Mouse (Mus musculus): ENCODE results near the gene Tmem108.

Tmem108 gene

GRCm38 (mm10) chr9:103720021-103720420 lies 41.6 kb downstream of the Tmem108 start:
- peak; percentile 91 for DNase-seq

DNA sequence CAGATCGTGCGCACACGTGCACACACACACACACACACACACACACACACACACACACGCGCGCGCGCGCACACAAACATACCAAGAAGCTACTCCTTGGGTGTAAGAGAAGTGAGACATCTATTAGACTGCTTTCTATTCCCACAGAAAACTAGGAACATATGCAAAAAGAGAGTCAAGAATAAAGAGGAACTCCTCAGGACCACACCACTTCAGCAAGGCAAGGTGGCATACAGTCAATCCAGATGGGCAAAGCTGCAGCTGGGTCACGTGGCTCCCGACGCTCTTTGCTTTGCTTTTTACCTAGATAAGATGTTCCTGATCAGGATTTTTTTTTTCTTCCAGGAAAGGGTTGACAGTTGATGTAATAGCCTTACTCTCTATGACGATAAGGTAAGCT lies 45.6 kb downstream of the Tmem108 start:
- no peak for DNase-seq

DNA sequence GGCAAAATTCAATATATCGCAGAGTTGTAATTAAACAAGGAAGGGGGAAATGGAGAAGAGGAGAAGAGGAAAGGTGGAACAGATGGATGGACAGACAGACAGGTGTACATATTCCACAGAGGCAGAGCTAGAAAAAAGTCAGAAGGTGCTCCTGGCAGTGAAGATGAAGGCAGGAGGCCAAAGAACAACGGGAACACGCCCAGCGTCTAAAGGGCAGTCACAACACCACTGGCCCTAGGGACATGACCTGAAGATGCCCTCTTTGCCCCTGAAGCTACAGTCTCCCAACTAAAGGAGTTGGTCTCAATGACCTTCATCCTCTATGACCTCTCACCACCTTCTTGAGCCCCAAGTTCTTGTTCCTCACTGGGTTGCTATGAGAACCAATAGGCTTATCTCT lies 46.3 kb downstream of the Tmem108 start:
- DNase-seq: no peak

- no peak for DNase-seq
Measured at GRCm38 (mm10) chr9:103713230-103713629, 48.4 kb downstream of the Tmem108 start.

- no peak for DNase-seq
Measured at GRCm38 (mm10) chr9:103712711-103713110, 48.9 kb downstream of the Tmem108 start.

DNA sequence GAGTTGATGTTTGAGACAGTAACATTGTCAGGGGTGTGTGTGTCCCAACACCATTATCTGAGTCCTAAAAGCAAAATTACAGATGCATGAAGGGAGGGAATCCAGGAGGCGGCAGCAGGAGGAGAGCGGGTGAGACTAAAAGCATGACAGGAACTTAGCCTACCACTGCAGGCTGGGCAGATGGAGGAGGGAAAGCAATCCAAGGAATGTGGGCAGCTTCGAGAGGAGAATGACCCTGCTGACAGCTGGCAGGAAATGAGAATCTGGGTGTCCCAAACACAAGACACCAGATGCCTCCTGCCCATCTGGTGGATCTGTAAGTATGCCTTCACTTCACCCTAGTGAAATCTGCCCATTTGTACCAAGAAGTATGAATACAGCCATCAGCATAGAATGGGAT lies 51.9 kb downstream of the Tmem108 start:
- peak; percentile 73 for DNase-seq

DNA sequence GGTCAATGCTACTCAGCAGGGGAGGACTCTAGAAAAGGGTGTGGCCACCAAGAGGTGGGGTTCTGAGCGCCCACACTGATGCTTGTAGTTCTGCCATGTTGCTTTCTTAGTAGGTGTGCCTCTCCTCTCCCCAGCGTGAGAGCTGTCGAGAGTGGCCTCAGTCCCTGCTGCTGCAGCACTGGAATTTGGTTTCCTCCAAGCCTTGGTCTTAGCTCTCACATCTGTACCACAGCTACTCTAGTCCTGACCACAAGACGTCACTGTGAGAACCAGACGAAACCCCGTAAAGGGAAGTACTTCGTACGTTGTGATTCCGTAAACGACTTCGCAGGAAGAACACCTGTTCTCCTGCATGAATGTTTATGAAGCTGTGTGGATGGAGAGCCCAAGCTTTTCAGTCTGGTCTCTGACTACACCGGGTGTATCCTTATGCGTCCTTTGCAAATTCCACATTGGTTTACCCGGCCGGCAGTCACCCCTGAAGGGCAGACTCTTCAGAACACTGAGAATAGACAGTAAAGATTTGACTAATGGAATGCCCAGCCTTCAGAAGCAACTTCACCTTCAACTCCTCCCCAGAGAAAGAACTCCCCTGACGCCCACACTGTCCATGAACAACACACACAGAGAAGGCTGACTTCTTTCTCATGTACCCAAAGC lies 53.0 kb downstream of the Tmem108 start:
- peak; percentile 80 for DNase-seq

- DNase-seq: peak; percentile 24
Measured at GRCm38 (mm10) chr9:103707857-103708256, 53.8 kb downstream of the Tmem108 start.

GRCm38 (mm10) chr9:103707000-103707790 lies 54.4 kb downstream of the Tmem108 start:
- peak; percentile 61 for DNase-seq

DNA sequence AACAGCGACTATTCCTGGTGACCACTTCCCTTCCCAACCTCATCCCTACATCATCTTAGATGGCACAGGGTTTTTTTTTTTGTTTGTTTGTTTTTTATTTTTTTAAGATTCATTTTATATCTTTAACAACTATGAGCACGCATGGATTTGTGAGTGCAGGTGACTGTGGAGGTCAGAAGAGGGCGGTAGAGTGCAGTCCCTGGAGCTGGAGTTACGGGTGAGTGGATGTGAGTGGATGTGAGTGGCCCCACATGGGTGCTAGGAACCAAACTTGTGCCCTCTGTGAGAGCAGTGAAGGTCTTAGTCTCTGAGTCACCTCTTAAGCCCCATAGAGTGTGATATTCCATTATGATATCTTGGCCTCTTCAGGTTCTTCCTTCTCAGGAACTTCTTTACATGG lies 55.9 kb downstream of the Tmem108 start:
- peak; percentile 61 for DNase-seq

DNA sequence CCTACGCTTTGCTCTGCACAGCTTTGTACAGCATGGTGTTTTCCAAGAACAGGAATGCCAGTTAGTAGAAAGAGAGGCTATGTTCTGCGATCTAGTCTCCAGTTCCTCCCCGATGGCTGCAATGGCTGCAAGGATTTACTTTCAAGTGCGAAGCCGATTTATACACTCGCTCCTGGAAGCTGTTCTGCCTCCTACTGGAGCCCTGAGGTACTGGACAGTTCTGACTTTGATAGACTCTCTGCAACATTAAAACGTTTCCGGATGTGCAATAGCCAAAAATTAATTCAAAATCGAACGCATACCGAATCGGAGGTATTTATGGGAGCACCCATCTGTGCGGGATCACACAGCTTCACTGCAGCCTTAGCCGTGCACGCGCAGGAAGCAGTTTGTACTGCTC lies 58.6 kb downstream of the Tmem108 start:
- no peak for DNase-seq

GRCm38 (mm10) chr9:103702452-103702851 lies 59.2 kb downstream of the Tmem108 start:
- DNase-seq: no peak

GRCm38 (mm10) chr9:103701448-103701847 lies 60.2 kb downstream of the Tmem108 start:
- no peak for DNase-seq

DNA sequence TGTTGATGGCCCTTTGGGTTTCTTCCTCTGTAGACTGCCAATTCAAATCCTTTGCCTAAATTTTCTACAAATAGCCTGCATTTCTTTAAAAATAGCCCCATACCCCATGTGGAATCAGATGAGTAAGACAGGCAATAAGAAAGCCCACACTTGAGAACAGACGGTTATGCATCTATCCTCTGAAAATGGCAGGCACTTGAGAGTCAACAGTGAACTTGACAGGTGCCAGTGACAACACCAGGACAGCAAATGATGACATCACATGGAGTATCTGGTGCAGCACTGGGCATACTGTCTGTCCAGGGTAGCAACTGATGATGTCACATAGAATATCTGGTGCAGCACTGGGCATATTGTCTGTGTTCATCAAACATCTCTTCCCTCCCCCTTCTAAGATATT lies 61.4 kb downstream of the Tmem108 start:
- DNase-seq: no peak

- no peak for DNase-seq
Measured at GRCm38 (mm10) chr9:103696967-103697366, 64.7 kb downstream of the Tmem108 start.

- peak; percentile 83 for DNase-seq
Measured at GRCm38 (mm10) chr9:103693826-103694225, 67.8 kb downstream of the Tmem108 start.

- peak; percentile 84 for DNase-seq
Measured at GRCm38 (mm10) chr9:103692699-103693098, 68.9 kb downstream of the Tmem108 start.

DNA sequence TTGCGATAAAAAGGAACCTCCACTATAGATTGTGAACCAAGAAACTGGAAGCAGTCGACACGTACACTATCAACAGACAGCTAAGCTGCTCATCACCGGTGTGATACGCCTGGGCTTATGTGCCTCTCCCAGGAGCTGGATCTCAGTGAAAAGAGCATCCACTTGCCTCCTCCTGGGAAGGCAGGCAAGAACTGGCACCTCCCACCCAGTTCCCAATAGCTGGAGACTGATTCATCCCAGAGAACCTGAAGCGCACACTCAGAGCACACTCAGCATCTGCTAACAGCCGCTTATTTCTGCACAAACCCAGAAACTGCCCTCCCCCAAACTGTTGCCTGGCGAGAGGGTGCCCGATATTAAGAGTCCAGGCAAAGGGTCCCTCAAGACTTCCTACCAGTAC lies 69.8 kb downstream of the Tmem108 start:
- DNase-seq: peak; percentile 85

DNA sequence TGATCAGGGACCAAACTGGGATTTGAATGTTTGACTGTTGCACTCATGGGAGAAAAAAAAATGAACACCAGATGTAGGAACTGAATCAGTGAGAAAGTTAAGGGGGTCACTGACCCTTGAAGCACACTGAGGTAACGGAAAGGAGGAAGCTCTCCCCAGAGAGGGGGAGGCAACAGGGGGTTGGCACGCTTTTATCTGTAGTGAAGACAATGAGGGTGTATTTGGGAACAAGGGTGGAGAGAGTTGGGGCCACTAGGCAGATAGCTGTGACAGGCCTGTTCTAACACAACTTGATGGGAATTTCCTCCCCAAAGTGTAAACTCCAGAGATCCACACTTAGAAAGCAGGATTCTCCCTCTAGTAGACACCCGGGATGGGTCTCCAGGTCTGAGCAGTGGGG lies 71.2 kb downstream of the Tmem108 start:
- DNase-seq: peak; percentile 97

DNA sequence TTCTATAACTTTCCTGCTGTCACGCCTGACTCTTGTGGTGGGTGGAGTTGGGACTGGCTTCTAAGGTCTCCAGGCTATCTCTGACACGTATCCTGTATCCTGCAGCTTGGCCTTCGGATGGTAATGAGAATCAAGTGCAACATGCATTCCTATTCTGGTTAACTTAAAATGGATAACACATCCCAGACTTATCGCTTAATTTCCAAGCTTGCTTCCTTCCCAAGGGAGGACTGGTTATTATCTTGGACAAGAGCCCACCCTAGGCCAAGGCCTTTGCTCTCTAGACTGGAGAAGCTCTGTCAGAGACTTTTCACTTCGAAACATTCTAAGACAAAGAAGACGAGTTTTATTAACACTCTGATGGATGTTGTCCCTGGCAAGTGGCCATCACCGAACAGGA lies 71.9 kb downstream of the Tmem108 start:
- peak; percentile 97 for DNase-seq

DNA sequence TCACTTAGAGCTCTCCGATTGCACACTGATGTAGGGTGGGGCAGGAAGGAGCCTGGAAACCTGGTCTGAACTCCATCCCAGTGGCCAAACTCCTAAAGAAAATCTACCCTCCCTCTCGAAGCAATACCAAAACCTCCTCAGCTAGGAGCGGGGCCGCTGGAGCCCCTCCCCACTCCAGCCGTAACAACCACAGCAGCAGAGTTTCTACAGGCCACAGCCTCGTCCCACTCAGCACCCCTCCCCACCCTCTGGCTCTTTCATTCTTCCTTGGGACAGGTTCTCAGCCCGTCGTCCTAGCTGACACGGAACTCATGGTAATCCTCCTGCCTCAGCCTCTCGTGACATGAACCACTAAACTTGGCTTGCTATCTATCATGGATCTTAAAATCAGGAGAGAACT lies 72.6 kb downstream of the Tmem108 start:
- DNase-seq: peak; percentile 87

DNA sequence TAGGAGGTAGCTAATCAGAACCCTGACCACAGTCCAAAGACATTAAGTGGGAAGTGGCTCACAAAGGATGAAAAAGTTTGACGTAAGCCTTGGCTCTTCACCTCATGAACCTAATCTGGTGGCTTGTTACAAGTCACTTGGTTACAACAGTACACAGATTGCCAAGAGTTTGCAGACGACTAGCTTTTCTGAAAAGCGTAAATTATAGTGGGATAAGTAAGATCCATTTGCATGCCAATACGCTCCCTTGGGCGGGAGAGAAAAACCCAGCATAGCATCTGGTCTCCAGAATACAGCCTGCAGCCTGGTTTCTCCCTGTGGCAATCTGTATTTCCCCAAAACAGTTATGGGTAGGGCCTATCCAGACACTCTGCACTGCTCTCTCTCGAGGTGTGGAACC lies 74.5 kb downstream of the Tmem108 start:
- peak; percentile 92 for DNase-seq

DNA sequence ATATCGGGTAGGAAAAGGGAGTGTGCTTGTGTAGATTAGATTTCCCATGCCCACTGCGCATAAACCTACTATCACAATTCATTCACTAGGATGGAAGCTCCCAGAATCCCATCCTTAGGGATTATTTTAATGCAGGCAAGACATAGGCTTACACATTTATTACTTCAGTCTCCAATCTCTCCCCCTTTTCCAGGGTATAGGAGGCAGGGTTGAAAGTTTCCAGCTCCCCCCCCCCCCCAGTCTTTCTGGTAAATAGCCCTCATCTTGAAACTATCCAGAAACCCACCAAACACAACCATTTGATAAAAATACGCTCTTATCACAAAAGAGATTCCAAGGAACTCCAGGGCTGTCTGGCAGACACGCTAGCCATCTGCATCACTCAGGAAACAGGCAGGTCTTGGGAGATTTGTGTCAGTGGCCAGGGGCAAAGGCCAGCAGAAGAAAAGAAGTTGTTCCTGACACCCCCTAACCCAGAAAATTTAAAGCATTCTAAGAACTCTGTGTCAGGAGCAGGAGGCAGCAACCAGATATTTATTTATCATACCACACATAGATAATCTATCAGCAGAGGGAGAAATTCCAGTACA lies 79.8 kb downstream of the Tmem108 start:
- DNase-seq: peak; percentile 89

GRCm38 (mm10) chr9:103679234-103679633 lies 82.4 kb downstream of the Tmem108 start:
- DNase-seq: peak; percentile 30
